Mouse (Mus musculus) adrenal gland, postnatal 36 days (tissue): ENCODE results near the gene Cldn4. TPM values are rescaled to one million over a fixed set of nuclear protein-coding genes. Genes with fewer than 3 reads are reported as not detected.
"Not testable (repeated sequence)": the region's sequence is repeated elsewhere in the genome, so short reads cannot be mapped to it uniquely, and the experiment has no call there.

ENCODE experiments used
- DNase-seq, 2 experiments: peaks; one replicate each; pipeline ENCODE4 v3.0.0; 2021; ENCODE audit warnings: mixed read lengths in 1 of 2
- long read RNA-seq, 2 experiments: library from polyadenylated mRNA; stranded (forward); transcript quantifications; one replicate each; pipeline ENCODE4 v2.0.0; 2021; ENCODE audit warnings: borderline sequencing depth in 2 of 2
- total RNA-seq, 2 experiments: library from RNA; stranded (reverse); gene quantifications; 2 replicates each; pipeline ENCODE4 v1.2.3; 2021

Cldn4 gene
- total RNA-seq = not detected
- long read RNA-seq, experiment 1 = 0 reads
- long read RNA-seq, experiment 2 = 0 reads

DNA sequence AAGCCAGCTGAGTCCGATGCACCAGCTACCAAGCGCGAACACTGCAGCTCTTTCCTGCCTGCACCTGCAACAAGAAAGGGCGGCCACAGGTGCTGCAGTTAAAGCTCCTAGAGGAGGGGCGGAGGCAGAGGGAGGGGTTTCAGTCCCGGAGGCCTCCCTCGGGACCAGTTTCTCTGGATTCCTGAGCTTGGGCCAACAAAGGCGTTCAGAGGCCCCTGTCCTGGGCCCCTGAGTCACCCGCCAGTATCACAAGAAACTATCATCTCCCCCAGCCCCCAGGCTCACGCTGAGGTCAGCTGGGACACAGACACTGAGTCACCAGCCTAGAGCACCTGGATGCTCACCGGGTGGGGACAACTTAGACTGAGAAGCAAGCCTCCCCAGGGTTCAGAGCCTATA, at the start of gene Cldn4:
Gene Cldn4 (minus strand): TSS at position 78 of the 399 bp plus-strand sequence.
- DNase-seq = no peak

DNA sequence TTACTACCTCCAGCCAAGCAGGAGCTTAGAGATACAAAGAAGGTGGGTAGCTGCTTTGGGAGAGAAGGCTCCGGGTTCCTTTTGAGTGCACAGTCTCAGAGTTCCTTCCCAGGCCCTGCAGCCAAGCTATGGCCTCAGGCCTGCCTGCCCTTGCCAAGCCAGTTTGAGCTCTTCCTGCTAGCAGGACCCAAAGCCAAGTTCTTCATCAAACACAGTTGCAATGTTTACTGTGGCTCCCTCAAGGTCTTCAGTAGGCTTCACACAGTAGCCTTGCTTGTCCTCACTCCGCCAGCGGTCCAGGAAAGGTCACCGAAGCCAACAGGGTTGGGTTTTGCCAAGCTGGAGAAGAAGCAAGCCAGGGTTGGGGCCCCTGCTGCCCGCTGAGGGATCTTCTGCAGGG, 45.8 kb upstream of the Cldn4 start:
- peak; percentile 40 to 61 for DNase-seq

DNA sequence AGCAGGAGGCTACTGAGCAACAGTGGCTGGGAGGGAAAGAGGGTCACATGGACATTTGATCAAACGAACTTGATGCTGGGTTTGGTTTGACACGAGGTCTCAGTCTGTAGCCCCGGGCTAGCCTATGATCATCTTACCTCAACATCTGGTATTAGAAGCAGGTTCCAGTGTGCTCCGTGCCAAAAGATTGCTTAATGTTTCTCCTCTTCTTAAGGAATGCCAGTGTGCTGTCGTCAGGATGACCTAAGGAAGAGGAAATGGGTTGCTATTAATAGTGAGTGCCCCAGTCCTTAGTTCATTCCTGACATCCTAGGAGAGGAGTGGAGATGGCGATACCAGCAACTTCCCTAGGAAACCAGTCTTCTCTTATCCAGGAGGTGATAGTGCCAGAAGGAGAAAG, 43.0 kb upstream of the Cldn4 start:
- no peak for DNase-seq

DNA sequence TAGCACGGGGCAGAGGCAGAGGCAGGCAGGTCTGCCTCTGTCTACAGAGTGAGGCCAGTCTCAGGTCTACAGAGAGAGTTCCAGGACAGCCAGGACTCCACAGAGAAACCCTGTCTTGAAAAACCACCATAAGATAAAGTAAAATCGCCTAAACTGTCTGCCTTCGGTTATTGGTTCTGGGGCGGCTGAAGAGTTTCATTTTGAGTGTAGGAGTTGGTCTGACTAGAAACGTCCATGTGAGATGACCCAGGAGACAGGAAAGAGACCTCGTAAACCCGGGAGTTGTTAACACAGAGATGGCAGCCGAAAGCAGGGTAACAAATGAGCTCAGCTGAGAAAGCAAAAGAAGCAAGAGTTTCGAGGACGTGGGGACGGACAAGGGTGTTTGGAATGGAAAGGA, 42.4 kb upstream of the Cldn4 start:
- no peak for DNase-seq

DNA sequence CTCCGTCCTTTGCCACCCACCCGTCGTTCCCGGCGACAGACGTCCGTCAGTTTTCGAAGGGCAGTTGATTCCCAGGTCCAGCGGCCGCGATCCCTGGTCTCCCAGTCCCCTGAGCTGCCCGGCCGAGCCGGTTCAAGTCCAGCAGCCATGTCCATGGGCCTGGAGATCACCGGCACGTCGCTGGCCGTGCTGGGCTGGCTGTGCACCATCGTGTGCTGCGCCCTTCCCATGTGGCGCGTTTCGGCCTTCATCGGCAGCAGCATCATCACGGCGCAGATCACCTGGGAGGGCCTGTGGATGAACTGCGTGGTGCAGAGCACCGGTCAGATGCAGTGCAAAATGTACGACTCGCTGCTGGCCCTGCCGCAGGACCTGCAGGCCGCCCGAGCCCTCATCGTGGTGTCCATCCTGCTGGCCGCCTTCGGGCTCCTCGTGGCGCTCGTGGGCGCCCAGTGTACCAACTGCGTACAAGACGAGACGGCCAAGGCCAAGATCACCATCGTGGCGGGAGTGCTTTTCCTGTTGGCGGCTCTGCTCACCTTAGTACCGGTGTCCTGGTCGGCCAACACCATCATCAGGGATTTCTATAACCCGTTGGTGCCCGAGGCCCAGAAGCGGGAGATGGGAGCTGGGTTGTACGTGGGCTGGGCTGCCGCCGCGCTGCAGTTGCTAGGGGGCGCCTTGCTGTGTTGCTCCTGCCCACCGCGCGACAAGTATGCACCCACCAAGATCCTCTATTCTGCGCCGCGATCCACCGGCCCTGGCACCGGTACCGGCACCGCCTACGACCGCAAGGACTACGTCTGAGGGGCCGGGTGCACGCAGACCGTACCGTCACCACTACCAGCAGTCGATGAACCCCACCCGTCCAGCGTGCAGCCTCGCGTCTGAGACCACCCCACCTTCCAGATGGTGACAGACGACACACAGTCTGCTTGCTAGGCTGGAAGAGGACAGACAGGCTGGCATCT, 39.8 kb upstream of the Cldn4 start:
- no peak for DNase-seq

DNA sequence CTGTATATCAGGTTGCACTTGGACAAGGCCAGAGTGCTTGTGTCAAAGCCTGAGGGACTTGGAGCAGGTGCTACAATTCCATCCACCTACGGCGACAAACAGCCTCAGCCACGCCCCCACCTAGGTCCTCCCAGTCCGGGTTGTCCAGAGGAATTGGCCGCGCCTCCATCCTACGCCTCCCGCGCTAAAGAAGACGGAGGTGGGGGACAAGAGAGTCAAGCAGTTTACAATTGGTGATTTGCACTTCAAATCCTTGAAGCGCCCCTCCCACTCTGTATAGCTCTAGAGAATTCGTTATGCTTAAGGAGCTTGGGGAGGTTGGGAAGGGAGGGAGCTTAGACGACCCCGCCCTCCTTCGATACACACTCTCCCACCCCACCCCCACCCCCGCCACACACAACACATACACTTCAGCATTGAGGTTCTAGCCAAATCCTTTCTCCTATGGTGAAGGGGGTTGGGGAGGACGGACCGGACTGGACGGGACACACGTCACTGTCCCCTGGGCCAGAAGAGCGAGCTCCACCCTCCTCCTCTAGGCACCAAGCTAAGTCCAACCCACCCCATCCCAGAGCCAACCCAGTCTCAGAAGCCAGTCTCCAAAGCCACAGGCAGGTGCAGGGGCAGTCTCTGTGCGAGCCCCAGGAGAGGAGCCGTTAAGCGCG, 39.0 kb upstream of the Cldn4 start, which contains the start of gene Cldn3:
Gene Cldn3 (plus strand): TSS at position 582 of the 665 bp plus-strand sequence.
- DNase-seq = peak in 1 of 2 experiments; percentile 59

GRCm38 (mm10) chr5:134983771-134984170, 37.0 kb upstream of the Cldn4 start:
- DNase-seq = no peak

DNA sequence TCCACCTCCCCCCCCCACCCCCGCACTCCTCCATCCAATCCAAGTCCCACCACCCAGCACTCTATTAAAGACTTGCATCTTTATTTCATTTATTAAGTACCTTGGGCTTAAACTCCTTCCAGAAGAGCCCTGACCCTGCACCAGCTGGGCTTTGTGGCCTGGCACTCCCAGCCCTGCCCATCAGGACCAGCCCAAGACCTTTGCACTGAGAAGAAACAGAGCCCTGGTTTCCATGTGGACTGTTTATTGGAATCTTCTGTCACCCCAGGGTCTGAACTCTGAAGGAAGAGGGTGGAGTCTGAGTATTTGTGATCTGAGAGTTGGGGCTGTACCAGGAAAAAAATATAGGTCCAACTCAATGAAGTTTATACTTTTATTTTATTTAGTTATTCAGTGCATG, 36.4 kb upstream of the Cldn4 start:
- no peak for DNase-seq

GRCm38 (mm10) chr5:134981149-134981548, 34.4 kb upstream of the Cldn4 start:
- no peak for DNase-seq

DNA sequence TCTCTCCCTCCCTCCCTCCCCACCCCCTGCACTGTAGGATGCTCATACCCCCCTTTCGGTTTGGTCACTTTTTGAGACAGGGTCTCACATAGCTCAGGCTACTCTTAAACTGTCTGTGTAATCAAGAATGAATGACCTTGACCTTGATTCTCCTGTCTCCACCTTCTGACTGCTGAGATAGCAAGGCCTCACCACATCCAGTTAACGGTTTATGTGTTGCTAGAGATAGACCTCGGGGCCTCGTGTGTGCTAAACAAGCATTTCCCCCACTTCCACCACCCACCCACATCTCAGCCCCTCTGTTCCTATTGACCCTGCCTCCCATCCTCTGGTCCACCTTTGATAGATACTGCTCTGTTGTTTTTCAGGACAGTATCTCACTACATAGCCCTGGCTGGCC, 31.1 kb upstream of the Cldn4 start:
- no peak for DNase-seq

- peak; percentile 19 to 34 for DNase-seq
These were observed 30.0 kb upstream of the Cldn4 start for GRCm38 (mm10) chr5:134976577-134977250.

- DNase-seq = no peak
These were observed 29.4 kb upstream of the Cldn4 start for GRCm38 (mm10) chr5:134976164-134976563.

DNA sequence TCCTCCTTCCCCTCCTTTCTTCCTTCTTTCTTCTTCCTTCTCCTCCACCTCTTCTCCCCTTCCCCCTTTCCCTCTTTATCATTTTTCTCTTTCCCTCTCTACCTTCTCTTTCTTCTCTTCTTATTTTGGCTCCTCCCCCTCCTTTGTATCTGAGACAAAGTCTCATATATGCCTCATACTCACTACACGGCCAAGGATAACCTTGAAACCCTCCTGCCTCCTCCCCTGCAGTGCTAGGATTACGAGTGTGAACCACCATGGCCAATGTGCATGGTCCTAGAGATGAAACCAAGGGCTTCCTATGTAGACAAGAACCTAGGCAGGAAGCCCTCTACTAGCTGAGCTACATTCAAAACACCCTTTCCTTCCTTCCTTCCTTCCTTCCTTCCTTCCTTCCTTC, 28.2 kb upstream of the Cldn4 start:
- no peak for DNase-seq

DNA sequence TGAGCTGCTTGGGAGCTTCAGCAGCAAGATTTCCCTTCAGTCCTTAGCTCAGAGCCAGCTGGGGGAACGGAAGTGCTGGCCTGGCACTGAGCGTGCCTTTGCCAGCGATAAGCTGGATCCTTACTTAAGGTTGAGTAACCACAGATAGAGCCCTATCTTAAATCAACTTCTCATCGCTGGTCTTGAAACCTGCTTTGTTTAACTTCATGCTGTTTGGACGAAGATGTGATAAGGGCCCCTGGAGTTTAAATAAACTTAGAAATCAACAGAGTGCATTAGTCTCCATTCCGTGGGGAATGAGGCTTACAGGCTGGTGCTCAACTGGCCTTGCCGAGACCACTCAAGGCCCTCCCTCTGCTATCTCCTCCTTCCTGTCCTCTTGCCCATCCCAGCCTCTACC, 27.6 kb upstream of the Cldn4 start:
- DNase-seq = no peak

- DNase-seq = no peak
These were observed 26.8 kb upstream of the Cldn4 start for GRCm38 (mm10) chr5:134973526-134973925.

DNA sequence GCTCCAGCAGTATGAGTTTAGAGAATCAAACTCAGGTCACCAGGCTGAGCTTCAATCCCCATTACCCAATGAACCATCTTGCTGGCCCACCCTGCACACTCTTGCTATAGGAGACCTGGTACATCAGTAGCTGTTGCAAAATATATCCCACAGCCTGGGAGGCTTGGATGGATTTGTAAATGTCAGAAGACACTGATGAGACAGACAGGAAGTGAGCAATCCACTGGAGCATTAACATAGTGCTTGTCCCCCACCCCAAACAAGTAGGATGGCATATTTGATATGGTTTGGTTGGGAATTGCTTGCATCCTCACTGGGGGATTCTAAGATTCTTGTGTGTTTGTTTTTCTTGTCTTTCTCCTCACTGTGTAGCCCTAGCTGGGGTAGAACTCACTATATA, 26.3 kb upstream of the Cldn4 start:
- DNase-seq = no peak

GRCm38 (mm10) chr5:134970671-134971070, 23.9 kb upstream of the Cldn4 start:
- no peak for DNase-seq

GRCm38 (mm10) chr5:134967164-134967944, 20.6 kb upstream of the Cldn4 start:
- no peak for DNase-seq

DNA sequence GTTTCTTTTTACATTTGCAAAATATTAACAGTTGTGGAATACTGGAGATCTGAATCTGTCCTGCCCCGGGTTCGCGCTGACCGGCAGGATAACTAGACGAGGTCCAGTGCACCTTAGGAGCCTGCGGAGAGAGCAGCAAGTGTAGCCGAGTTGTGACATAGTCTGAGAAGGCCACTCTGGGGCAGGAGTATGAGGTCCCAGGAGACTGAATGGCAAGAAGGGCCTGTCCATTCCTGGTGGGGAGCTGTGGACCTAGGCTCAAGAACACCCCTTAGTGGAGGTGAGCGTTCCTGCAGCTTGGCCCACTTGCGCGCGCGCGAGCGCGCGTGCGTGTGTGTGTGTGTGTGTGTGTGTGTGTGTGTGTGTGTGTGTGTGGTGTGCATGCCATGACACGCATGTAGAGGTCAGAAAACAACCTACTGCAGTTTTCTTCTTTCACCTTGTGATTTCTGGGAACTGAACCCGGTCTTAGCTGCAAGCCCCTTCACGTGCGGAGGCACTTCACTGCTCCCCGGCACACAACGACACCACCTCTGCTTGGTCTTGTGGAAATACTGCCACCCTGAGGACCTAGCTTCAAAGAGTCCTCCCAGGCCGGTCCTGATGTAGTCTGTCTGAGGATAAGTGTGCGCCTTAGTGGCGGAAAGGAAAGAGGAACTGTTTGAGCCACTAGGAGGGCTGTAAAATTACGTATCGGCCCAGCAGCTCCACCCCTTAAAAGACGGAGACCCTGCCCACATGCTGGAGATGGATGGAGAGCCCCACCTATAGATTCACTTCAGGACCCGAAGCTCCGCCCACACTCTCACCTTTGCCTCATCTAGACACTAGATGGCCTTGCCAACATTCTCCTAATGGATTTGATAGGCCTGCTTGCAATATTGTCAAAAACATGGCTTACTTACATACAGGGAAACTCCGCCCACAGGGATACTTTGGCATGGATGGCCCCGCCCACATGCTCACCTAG, 19.4 kb upstream of the Cldn4 start:
- peak; percentile 37 to 61 for DNase-seq

DNA sequence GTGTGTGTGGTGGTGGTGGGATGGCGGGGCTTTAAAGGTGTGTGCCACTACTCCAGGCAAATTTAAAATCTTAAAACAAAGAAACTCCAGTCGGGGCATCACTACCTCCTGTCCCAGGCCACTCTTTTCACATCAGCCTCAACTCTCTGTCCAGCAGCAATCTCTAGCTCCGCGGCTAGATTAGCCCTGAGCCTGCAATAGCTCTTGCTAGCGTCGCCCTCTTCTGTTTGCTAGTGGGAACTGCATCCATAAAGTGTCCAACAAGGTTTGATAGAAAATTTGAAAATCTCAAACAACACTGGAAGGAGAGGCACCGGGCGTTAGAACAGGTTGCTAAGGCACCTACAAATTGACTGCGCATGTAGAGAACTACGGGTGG, 18.7 kb upstream of the Cldn4 start:
- peak; percentile 73 to 75 for DNase-seq

DNA sequence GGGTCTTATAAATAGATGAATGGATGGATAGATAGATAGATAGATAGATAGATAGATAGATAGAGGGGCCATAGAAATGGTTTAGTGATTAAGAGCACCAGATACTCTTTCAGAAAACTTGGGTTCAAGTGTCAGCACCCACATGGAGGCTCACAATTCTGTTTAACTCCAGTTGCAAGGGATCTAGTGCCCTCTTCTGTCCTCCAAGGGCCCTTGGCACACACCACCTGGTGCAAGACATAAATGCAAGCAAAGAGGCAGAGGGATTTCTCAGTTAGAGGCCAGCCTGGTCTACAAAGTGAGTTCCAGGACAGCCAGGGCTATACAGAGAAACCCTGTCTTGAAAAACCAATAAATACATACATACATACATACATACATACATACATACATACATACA, 17.9 kb upstream of the Cldn4 start:
- DNase-seq = not testable (repeated sequence)
